ENCODE assay signal across 27 mouse cellular contexts in the genomic region with DNA sequence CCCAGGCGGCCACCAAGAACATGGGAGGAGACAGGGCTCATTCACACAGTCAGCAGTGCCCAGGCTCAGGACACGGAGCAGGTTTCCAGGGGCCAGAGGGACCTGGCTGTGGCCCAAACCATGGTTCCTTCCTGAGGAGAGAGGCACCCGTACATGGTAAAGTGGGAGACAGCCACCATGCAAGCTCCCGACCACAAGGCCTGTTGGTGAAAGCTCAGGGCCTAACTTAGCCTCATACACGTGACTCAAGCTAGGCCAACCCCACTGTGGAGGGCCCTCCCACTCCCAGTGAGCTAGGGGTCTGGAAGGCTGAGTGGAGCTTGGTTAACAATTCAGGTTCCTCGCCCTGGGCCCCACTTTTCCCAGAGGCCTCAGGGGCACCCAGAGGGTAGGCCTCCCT. TPM values are rescaled to one million over a fixed set of nuclear protein-coding genes. Genes with fewer than 3 reads are reported as not detected.
DNase-seq lines count a peak whose midpoint lies in the region; ATAC-seq lines count a peak whose summit lies in the region.
"Had no signal": no experiment of that assay in that cellular context is flagged by ENCODE, and none has a peak within 500 bp of the region (broad histone marks: within the 10 kb centered on the region; RNA-seq: fewer than 3 reads in every experiment).

No protein-coding gene starts in this region.

- H3K27ac ChIP-seq in limb, embryonic 15.5 days, result no peak overlapping the region
- H3K27ac ChIP-seq in limb, embryonic 10.5 days, result no peak overlapping the region
- H3K27ac ChIP-seq: gastrocnemius, adult 2 months; hindbrain, embryonic 13.5 days; limb, embryonic 13.5 days; liver, embryonic 14.5 days; midbrain, embryonic 10.5 days; neural tube, embryonic 12.5 days; stomach, postnatal 0 days had no signal

- no peaks in the 10 kb centered on the region for H3K9me3 ChIP-seq in limb, embryonic 15.5 days
- no peaks in the 10 kb centered on the region for H3K9me3 ChIP-seq in limb, embryonic 10.5 days (replicated peaks)
- H3K9me3 ChIP-seq: hindbrain, embryonic 13.5 days; limb, embryonic 13.5 days; midbrain, embryonic 10.5 days; neural tube, embryonic 12.5 days had no signal

- no peaks in the 10 kb centered on the region for H3K4me1 ChIP-seq in limb, embryonic 15.5 days
- no peaks in the 10 kb centered on the region for H3K4me1 ChIP-seq in limb, embryonic 10.5 days
- H3K4me1 ChIP-seq: hindbrain, embryonic 13.5 days; limb, embryonic 13.5 days; midbrain, embryonic 10.5 days; neural tube, embryonic 12.5 days had no signal

- WGBS in limb, embryonic 15.5 days, result 77% methylated on average over 6 of the region's 6 CpGs
- 75% methylated on average over 6 of the region's 6 CpGs for WGBS in limb, embryonic 10.5 days

- no peaks in the 10 kb centered on the region for H3K36me3 ChIP-seq in limb, embryonic 15.5 days
- no peaks in the 10 kb centered on the region for H3K36me3 ChIP-seq in limb, embryonic 10.5 days
- H3K36me3 ChIP-seq: hindbrain, embryonic 13.5 days; limb, embryonic 13.5 days; midbrain, embryonic 10.5 days; neural tube, embryonic 12.5 days had no signal

- no peak overlapping the region for H3K9ac ChIP-seq in limb, embryonic 15.5 days
- H3K9ac ChIP-seq: hindbrain, embryonic 13.5 days; limb, embryonic 13.5 days; liver, embryonic 14.5 days; neural tube, embryonic 12.5 days had no signal

- no peak overlapping the region for H3K4me3 ChIP-seq in limb, embryonic 15.5 days
- H3K4me3 ChIP-seq in limb, embryonic 10.5 days, result no peak overlapping the region
- H3K4me3 ChIP-seq: gastrocnemius, adult 2 months; hindbrain, embryonic 13.5 days; limb, embryonic 13.5 days; midbrain, embryonic 10.5 days; myocyte; neural tube, embryonic 12.5 days had no signal

- DNase-seq in cerebellum, postnatal 10 days, result peak; percentile 33 to 34
- no peak for DNase-seq in cerebellum, adult 11-12 months
- DNase-seq in limb, embryonic 10.5 days (ENCODE audit: low spot score), result no peak
- peak; percentile 88 for DNase-seq in 416B (ENCODE audit: low read depth)
- DNase-seq in left cerebral cortex, adult 9 months (ENCODE audit: low spot score in 2 of 2), result no peak
- DNase-seq: adrenal gland, adult 2 months; cerebellum, adult 18-20 months; gastrocnemius, adult 2 months; gastrocnemius, postnatal 36 days; kidney, adult 11 months; kidney, postnatal 14 days; right cerebral cortex, adult 18-20 months; spleen, adult 18-20 months; thymus, adult 18-20 months; thymus, postnatal 25 days had no signal

- no peak overlapping the region for H3K4me2 ChIP-seq in limb, embryonic 15.5 days
- H3K4me2 ChIP-seq: hindbrain, embryonic 13.5 days; limb, embryonic 13.5 days; neural tube, embryonic 12.5 days had no signal

- ATAC-seq in limb, embryonic 15.5 days (ENCODE audit: insufficient number of reproducible peaks, low FRiP score, low TSS enrichment, low read depth), result 0 out of 2 replicates have a peak, but pooled peaks have one; percentile 8
- ATAC-seq in granulocyte monocyte progenitor cell, adult 5-6 weeks (replicated peaks; ENCODE audit: poor library complexity, severe bottlenecking), result peak; percentile 74
- ATAC-seq in inflammation-experienced regulatory T-cells, adult 6 months, result no peak
- ATAC-seq: forebrain, embryonic 16.5 days; lung, postnatal 0 days had no signal

- no peaks in the 10 kb centered on the region for H3K27me3 ChIP-seq in limb, embryonic 15.5 days
- H3K27me3 ChIP-seq in limb, embryonic 10.5 days (ENCODE audit: low read depth, poor library complexity, severe bottlenecking), result no peaks in the 10 kb centered on the region
- H3K27me3 ChIP-seq: hindbrain, embryonic 13.5 days; limb, embryonic 13.5 days; neural tube, embryonic 12.5 days had no signal

RNA-seq across cellular contexts. Expression of gene Gpr68, which starts 30.1 kb away (rescaled TPM):
- 0.33 and 0.61 TPM in 2 replicates for polyA plus RNA-seq in limb, embryonic 15.5 days (2015; fragmentation: Nextera tagmentation; extraction: Ambion mirVana)
- polyA plus RNA-seq in limb, embryonic 10.5 days (2016; fragmentation: Nextera tagmentation; extraction: Ambion mirVana), result 0.23 and 0.30 TPM in 2 replicates
- 0.23 and 1.6 TPM in 2 replicates for total RNA-seq in granulocyte monocyte progenitor cell, adult 5-6 weeks (2014; fragmentation: Nextera tagmentation)
- total RNA-seq in granulocyte monocyte progenitor cell, adult 5-6 weeks (2017), result 0.47 TPM in 1 of 2 replicates, not detected in the other
- polyA plus RNA-seq in inflammation-experienced regulatory T-cells, adult 6 months (2017; shearing (Covaris generic)), result 10 to 100 TPM; 67.5 to 92.0 (median 70.5) TPM

Comparison
In these comparisons a context has a peak if more than half of its experiments do, and no peak if none do; other contexts are left out.
1. DNase-seq: peak in cerebellum, postnatal 10 days (2 of 2) and 416B (single experiment); none in cerebellum, adult 11-12 months (single experiment), limb, embryonic 10.5 days (single experiment) and left cerebral cortex, adult 9 months (0 of 2).
2. RNA of gene Gpr68, which starts 30.1 kb away (polyA plus RNA-seq): 67.5 to 92.0 TPM in inflammation-experienced regulatory T-cells, adult 6 months; 0.33 to 0.61 TPM in limb, embryonic 15.5 days and 0.23 to 0.30 TPM in limb, embryonic 10.5 days; every median in the first group is over 10 times any median in the second.